Comparison of ENCODE assay signal across 32 mouse cellular contexts in genomic region chr5:53272626-53273025, GRCm38 (mm10). TPM values are rescaled to one million over a fixed set of nuclear protein-coding genes. Genes with fewer than 3 reads are reported as not detected.
DNase-seq lines count a peak whose midpoint lies in the region; ATAC-seq and TF ChIP-seq lines count a peak whose summit lies in the region.
"Had no signal": no experiment of that assay in that cellular context is flagged by ENCODE, and none has a peak within 500 bp of the region (broad histone marks: within the 10 kb centered on the region; RNA-seq: fewer than 3 reads in every experiment).

No protein-coding gene starts in this region.

- no peak for TF ChIP-seq POLR2A in spleen, adult 2 months (IDR thresholded peaks at IDR 0.05; ENCODE audit: low read depth, low read length)

- WGBS in kidney, embryonic 14.5 days = 63% methylated on average over 4 of the region's 4 CpGs
- WGBS in spleen, adult 2 months = 46% methylated on average over 4 of the region's 4 CpGs

- H3K4me3 ChIP-seq in kidney, embryonic 14.5 days (ENCODE audit: low read length) = no peak overlapping the region
- no peak overlapping the region for H3K4me3 ChIP-seq in spleen, adult 2 months (ENCODE audit: extremely low read depth, insufficient read depth, insufficient read length)
- H3K4me3 ChIP-seq: forebrain, embryonic 12.5 days; heart, embryonic 10.5 days; heart, embryonic 15.5 days; liver, embryonic 13.5 days; midbrain, embryonic 15.5 days; neural tube, embryonic 15.5 days had no signal

- H3K4me2 ChIP-seq in kidney, embryonic 14.5 days (replicated peaks; ENCODE audit: low read depth, low read length) = no peak overlapping the region
- H3K4me2 ChIP-seq: forebrain, embryonic 12.5 days; heart, embryonic 15.5 days; liver, embryonic 13.5 days; midbrain, embryonic 15.5 days; neural tube, embryonic 15.5 days had no signal

- peak overlapping the region; percentile 47; the same call in 1 of the 2 replicates for H3K27ac ChIP-seq in kidney, embryonic 14.5 days (ENCODE audit: low read depth, low read length)
- peak overlapping the region; percentile 11; the same call in 1 of the 2 replicates for H3K27ac ChIP-seq in spleen, adult 2 months (ENCODE audit: insufficient read depth, low read length)
- H3K27ac ChIP-seq: forebrain, embryonic 12.5 days; heart, embryonic 10.5 days; liver, embryonic 13.5 days; midbrain, embryonic 15.5 days; neural tube, embryonic 15.5 days; stomach, postnatal 0 days had no signal

- peaks cover 41% of the 10 kb centered on the region for H3K4me1 ChIP-seq in kidney, embryonic 14.5 days (ENCODE audit: control insufficient read depth, insufficient read depth, low read length)
- H3K4me1 ChIP-seq in spleen, adult 2 months (ENCODE audit: control insufficient read depth, insufficient read depth, insufficient read length) = peaks cover 17% of the 10 kb centered on the region; the same call in 1 of the 2 replicates

- H3K27me3 ChIP-seq in kidney, embryonic 14.5 days (ENCODE audit: control insufficient read depth, insufficient read depth, low read length) = no peaks in the 10 kb centered on the region
- H3K27me3 ChIP-seq in spleen, adult 2 months (ENCODE audit: control insufficient read depth, insufficient read depth, low read length) = no peaks in the 10 kb centered on the region
- H3K27me3 ChIP-seq: forebrain, embryonic 12.5 days; heart, embryonic 15.5 days; liver, embryonic 13.5 days; midbrain, embryonic 15.5 days; neural tube, embryonic 15.5 days had no signal

- H3K36me3 ChIP-seq in kidney, embryonic 14.5 days (ENCODE audit: control insufficient read depth, insufficient read depth, low read length) = no peaks in the 10 kb centered on the region
- peaks cover 9% of the 10 kb centered on the region for H3K36me3 ChIP-seq in spleen, adult 2 months (ENCODE audit: control insufficient read depth, insufficient read depth, low read length)
- H3K36me3 ChIP-seq: forebrain, embryonic 12.5 days; midbrain, embryonic 15.5 days; neural tube, embryonic 15.5 days had no signal

- DNase-seq in kidney, postnatal 4 days = no peak
- DNase-seq in spleen, adult 2 months (ENCODE audit: low read depth in 1 of 2, low spot score in 2 of 2) = peak in 1 of 2 experiments; percentile 9
- DNase-seq in spleen, adult 12 weeks (ENCODE audit: low spot score) = no peak
- DNase-seq in skeletal muscle tissue, adult 2 months (ENCODE audit: low read depth, low spot score) = peak; percentile 45
- no peak for DNase-seq in layer of hippocampus, postnatal 14 days (ENCODE audit: low spot score in 2 of 2)
- no peak for DNase-seq in cerebellum, adult 18-20 months
- DNase-seq: adrenal gland, postnatal 10 days; cerebellum, adult 11-12 months; cerebellum, postnatal 10 days; forebrain, postnatal 0 days; gastrocnemius, postnatal 14 days; heart, adult 11 months; kidney, adult 2 months; kidney, postnatal 14 days; liver, embryonic 13.5 days; lung, adult 18-20 months; lung, postnatal 4 days; right cerebral cortex, postnatal 25 days; thymus, adult 18-20 months; thymus, postnatal 25 days had no signal

- no peak for TF ChIP-seq CTCF in spleen, adult 2 months (IDR thresholded peaks at IDR 0.05; ENCODE audit: extremely low read depth, insufficient read depth, insufficient read length, insufficient replicate concordance)

- no peaks in the 10 kb centered on the region for H3K9me3 ChIP-seq in kidney, embryonic 14.5 days (ENCODE audit: control insufficient read depth, low read length)
- H3K9me3 ChIP-seq: forebrain, embryonic 12.5 days; G1E; heart, embryonic 10.5 days; heart, embryonic 15.5 days; liver, embryonic 13.5 days; midbrain, embryonic 15.5 days; neural tube, embryonic 15.5 days had no signal

- H3K9ac ChIP-seq in kidney, embryonic 14.5 days (ENCODE audit: low read depth, low read length) = no peak overlapping the region
- H3K9ac ChIP-seq: forebrain, embryonic 12.5 days; forebrain, postnatal 0 days; heart, embryonic 15.5 days; liver, embryonic 13.5 days; midbrain, embryonic 15.5 days; neural tube, embryonic 15.5 days had no signal

- no peak for ATAC-seq in kidney, embryonic 14.5 days (ENCODE audit: low FRiP score, low TSS enrichment)
- ATAC-seq: forebrain, postnatal 0 days; hindbrain, embryonic 16.5 days; lung, postnatal 0 days; midbrain, embryonic 15.5 days had no signal

RNA-seq across cellular contexts. Expression of gene Smim20, which starts 5.7 kb away (rescaled TPM):
- polyA plus RNA-seq in kidney, embryonic 14.5 days (2014; fragmentation: Nextera tagmentation; extraction: Ambion mirVana) = 91.7 and 106 TPM in 2 replicates
- polyA plus RNA-seq in spleen, adult 2 months (2012; rRNA removed) = 23.9 and 28.6 TPM in 2 replicates
- 10 to 100 TPM; 35.6 to 37.2 TPM for total RNA-seq in layer of hippocampus, postnatal 14 days (2021)

RNA-seq across cellular contexts. Expression of gene Sel1l3, which starts 58.9 kb away (rescaled TPM):
- 15.9 and 28.9 TPM in 2 replicates for polyA plus RNA-seq in kidney, embryonic 14.5 days (2014; fragmentation: Nextera tagmentation; extraction: Ambion mirVana)
- 0.67 and 0.89 TPM in 2 replicates for polyA plus RNA-seq in spleen, adult 2 months (2012; rRNA removed)
- total RNA-seq in layer of hippocampus, postnatal 14 days (2021) = 10 to 100 TPM; 39.0 to 42.9 TPM
- total RNA-seq: common myeloid progenitor, adult 5-6 weeks had no signal
- polyA plus RNA-seq: C2C12, G1E had no signal
